Mouse (Mus musculus): Measurements from ENCODE around the gene Vmn1r205. TPM values are rescaled to one million over a fixed set of nuclear protein-coding genes. Genes with fewer than 3 reads are reported as not detected.
"Not testable (repeated sequence)": the region's sequence is repeated elsewhere in the genome, so short reads cannot be mapped to it uniquely, and the experiment has no call there.

Vmn1r205 gene
- polyA plus RNA-seq (2012; rRNA removed), result not detected in 2 replicates

DNA sequence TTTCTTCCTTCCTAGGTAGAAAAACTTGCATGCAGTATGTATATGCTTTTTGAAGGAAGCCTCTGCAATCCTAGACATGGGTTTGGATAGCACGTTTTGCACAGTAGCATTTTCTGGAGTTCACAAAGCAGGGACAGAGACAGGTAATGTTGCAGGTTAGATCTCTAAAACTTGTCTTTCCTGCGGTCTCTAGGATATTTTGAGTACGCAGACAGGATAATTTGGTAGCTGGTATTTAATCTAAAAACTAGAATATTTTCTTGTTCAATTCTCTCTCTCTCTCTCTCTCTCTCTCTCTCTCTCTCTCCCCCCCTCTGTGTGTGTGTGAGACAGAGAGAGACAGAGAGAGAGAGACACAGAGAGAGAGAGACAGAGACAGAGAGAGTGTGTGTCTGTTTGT is at the start of gene Vmn1r205:
TSS of gene Vmn1r205 (minus strand) at position 101 of the 400 bp plus-strand sequence.
- no peak for DNase-seq (ENCODE audit: extremely low spot score in 1 of 2, low spot score in 1 of 2)

DNA sequence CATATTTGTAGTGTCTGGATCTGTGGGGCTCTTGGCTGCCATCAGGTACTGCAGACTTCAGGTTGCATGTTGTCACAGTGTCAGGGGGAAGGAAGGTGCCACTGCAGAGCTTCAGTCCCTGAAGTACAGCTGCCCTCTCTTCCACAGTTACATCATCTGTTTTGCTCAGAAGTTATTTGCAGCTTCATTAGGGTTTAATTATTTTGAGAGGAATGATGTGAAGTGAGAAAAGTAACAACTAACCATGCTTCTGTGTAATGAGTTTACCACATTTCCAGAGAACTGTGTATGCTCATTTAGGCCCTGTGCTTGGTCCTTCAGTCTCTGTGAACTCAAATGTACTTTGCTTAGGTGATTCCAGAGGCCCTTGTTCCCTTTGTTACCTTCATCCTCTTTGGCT is 31.4 kb upstream of the Vmn1r205 start, which contains the start of gene Vmn1r206:
TSS of gene Vmn1r206 (minus strand) at position 101 of the 400 bp plus-strand sequence.
- DNase-seq (ENCODE audit: extremely low spot score in 1 of 2, low spot score in 1 of 2), result not testable (repeated sequence)

DNA sequence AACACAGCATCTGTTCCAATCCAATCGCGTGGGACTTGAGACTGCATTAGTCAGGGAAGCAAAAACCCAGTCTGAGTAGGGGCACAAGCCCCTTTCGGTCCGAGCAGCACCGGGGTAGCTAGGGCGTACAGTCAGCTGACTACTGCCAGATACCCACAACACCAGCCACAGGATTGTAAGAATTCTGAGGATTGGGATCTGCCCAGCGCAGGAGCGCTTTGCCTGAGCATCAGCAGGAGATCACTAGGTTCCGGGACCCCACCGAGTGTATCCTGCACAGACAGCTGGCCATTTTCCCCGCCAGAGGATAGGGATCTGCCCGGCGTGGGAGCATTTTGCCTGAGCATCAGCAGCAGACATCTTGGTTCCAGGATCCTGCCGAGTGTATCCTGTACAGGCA is 9.5 kb downstream of the Vmn1r205 start:
- DNase-seq (ENCODE audit: extremely low spot score in 1 of 2, low spot score in 1 of 2), result not testable (repeated sequence)

DNA sequence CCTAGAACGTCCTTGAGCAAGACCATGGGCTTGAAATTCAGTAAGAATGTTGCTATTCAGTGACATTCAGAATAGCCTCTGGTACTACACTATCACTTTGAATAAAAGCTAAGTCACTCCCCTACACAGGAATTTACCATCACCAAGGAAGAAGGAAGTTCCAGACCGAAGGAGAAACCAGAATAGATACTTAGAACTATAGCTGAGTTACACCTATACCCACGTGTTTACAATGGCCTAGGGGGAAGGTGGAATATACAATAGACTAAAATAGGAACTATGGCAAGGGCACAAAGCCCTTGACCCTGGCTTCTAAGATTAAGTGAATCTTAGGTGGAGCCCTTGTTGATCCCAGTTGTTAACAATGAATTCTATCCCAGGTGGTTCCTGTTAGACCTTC is 17.9 kb downstream of the Vmn1r205 start:
- DNase-seq (ENCODE audit: extremely low spot score in 1 of 2, low spot score in 1 of 2), result not testable (repeated sequence)

DNA sequence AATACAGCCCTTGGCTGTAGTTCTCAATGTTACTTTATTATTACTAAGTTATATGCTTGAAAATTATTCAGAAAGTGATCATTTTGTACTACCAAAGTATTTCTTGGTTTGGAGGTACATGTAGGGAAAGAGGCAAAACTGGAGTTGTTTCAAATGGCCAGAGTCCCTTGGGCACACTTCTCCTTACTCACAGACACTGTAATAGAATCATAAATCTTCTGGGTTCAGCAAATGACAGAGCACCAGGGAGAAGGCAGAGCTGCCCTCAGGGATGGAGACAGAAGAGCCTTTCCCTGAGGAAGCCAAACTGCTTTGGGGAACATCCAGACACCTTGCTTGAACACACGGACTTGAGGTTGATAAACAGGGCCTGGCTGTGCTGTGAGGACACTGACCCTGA is 39.9 kb downstream of the Vmn1r205 start, which contains the start of gene Vmn1r204:
TSS of gene Vmn1r204 (plus strand) at position 301 of the 400 bp plus-strand sequence.
- not testable (repeated sequence) for DNase-seq (ENCODE audit: extremely low spot score in 1 of 2, low spot score in 1 of 2)

Other genes starting within 250 kb of the Vmn1r205 start
- gene Vmn1r198, start 242.6 kb downstream of the Vmn1r205 start, polyA plus RNA-seq (2012; rRNA removed), result not detected in 2 replicates
- gene Vmn1r199, start 213.2 kb downstream of the Vmn1r205 start, polyA plus RNA-seq (2012; rRNA removed), result not detected in 2 replicates
- gene Vmn1r200, start 202.6 kb downstream of the Vmn1r205 start, polyA plus RNA-seq (2012; rRNA removed), result 0.08 and 0.11 TPM in 2 replicates
- not detected in 2 replicates for gene Vmn1r201, start 121.1 kb downstream of the Vmn1r205 start, polyA plus RNA-seq (2012; rRNA removed)
- gene Vmn1r202, start 87.6 kb downstream of the Vmn1r205 start, polyA plus RNA-seq (2012; rRNA removed), result not detected in 2 replicates
- not detected in 2 replicates for gene Vmn1r203, start 74.9 kb downstream of the Vmn1r205 start, polyA plus RNA-seq (2012; rRNA removed)
- gene Vmn1r204, start 39.8 kb downstream of the Vmn1r205 start, polyA plus RNA-seq (2012; rRNA removed), result not detected in 2 replicates
- 3.1 and 4.1 TPM in 2 replicates for gene Vmn1r206, start 31.3 kb upstream of the Vmn1r205 start, polyA plus RNA-seq (2012; rRNA removed)
- gene Vmn1r207-ps, start 136.6 kb upstream of the Vmn1r205 start, polyA plus RNA-seq (2012; rRNA removed), result 0.22 and 0.25 TPM in 2 replicates
- gene Vmn1r208, start 184.4 kb upstream of the Vmn1r205 start, polyA plus RNA-seq (2012; rRNA removed), result 0.24 and 0.42 TPM in 2 replicates
- 0.14 and 0.27 TPM in 2 replicates for gene Vmn1r209, start 216.7 kb upstream of the Vmn1r205 start, polyA plus RNA-seq (2012; rRNA removed)
- not detected in 2 replicates for gene Vmn1r210, start 238.3 kb upstream of the Vmn1r205 start, polyA plus RNA-seq (2012; rRNA removed)

Measured in frontal cortex, adult 2 months (tissue).